Mouse (Mus musculus): ENCODE results near the gene Inha.

The Inha gene

GRCm38 (mm10) chr1:75490785-75491551 is 15.9 kb upstream of the Inha start:
- DNase-seq (ENCODE audit: low spot score): no peak

- DNase-seq (ENCODE audit: low spot score): no peak
Observed at GRCm38 (mm10) chr1:75492579-75493170, 14.2 kb upstream of the Inha start.

- no peak for DNase-seq (ENCODE audit: low spot score)
Observed at GRCm38 (mm10) chr1:75494878-75495548, 11.9 kb upstream of the Inha start.

GRCm38 (mm10) chr1:75498897-75499296 is 8.0 kb upstream of the Inha start:
- no peak for DNase-seq (ENCODE audit: low spot score)

GRCm38 (mm10) chr1:75499441-75499840 is 7.4 kb upstream of the Inha start:
- DNase-seq (ENCODE audit: low spot score): no peak

GRCm38 (mm10) chr1:75501905-75502304 is 5.0 kb upstream of the Inha start:
- no peak for DNase-seq (ENCODE audit: low spot score)

GRCm38 (mm10) chr1:75502945-75503650 is 3.8 kb upstream of the Inha start:
- DNase-seq (ENCODE audit: low spot score): no peak

- no peak for DNase-seq (ENCODE audit: low spot score)
Observed at GRCm38 (mm10) chr1:75503651-75503980, 3.3 kb upstream of the Inha start.

- DNase-seq (ENCODE audit: low spot score): no peak
Observed at GRCm38 (mm10) chr1:75504256-75505045, 2.4 kb upstream of the Inha start.

- peak; percentile 75 for DNase-seq (ENCODE audit: low spot score)
Observed at GRCm38 (mm10) chr1:75505159-75505955, 1.5 kb upstream of the Inha start.

- DNase-seq (ENCODE audit: low spot score): peak; percentile 84
Observed at GRCm38 (mm10) chr1:75505956-75506831, 683 bp upstream of the Inha start, which contains the start of gene Obsl1. TSS of gene Obsl1 (minus strand) at chr1:75506452.

GRCm38 (mm10) chr1:75509586-75509985 is 2.7 kb downstream of the Inha start:
- peak; percentile 69 for DNase-seq (ENCODE audit: low spot score)

- no peak for DNase-seq (ENCODE audit: low spot score)
Observed at GRCm38 (mm10) chr1:75510154-75510553, 3.3 kb downstream of the Inha start.

- DNase-seq (ENCODE audit: low spot score): no peak
Observed at GRCm38 (mm10) chr1:75511437-75512210, 4.7 kb downstream of the Inha start.

GRCm38 (mm10) chr1:75512550-75512949 is 5.7 kb downstream of the Inha start:
- no peak for DNase-seq (ENCODE audit: low spot score)

- DNase-seq (ENCODE audit: low spot score): peak; percentile 72
Observed at GRCm38 (mm10) chr1:75516703-75517380, 10.0 kb downstream of the Inha start.

GRCm38 (mm10) chr1:75517984-75518383 is 11.1 kb downstream of the Inha start:
- DNase-seq (ENCODE audit: low spot score): no peak

- no peak for DNase-seq (ENCODE audit: low spot score)
Observed at GRCm38 (mm10) chr1:75518427-75518826, 11.6 kb downstream of the Inha start.

GRCm38 (mm10) chr1:75519576-75519975 is 12.7 kb downstream of the Inha start:
- DNase-seq (ENCODE audit: low spot score): peak; percentile 61

Data from testis, postnatal 14 days (tissue).